Mouse (Mus musculus) bone marrow macrophage, adult 2 months (primary cell): ENCODE data around the gene Cd9. TPM values are rescaled to one million over a fixed set of nuclear protein-coding genes. Genes with fewer than 3 reads are reported as not detected.
A peak's percentile ranks its signal among the peaks of the same experiment; 100 is the strongest.

Experiments used
- H3K27ac ChIP-seq: 2 replicates; pipeline ENCODE4 v1.5.1; 2012; ENCODE audit warnings: low read depth, low read length; ENCODE audit not compliant: insufficient read depth
- H3K4me1 ChIP-seq: 2 replicates; pipeline ENCODE4 v1.6.1; 2012; ENCODE audit warnings: low read length; ENCODE audit not compliant: control insufficient read depth, insufficient read depth
- H3K4me3 ChIP-seq: 2 replicates; pipeline ENCODE4 v1.5.1; 2012; ENCODE audit warnings: mild to moderate bottlenecking, low read length, moderate library complexity; ENCODE audit not compliant: insufficient read depth
- CTCF ChIP-seq: IDR thresholded peaks from 2 replicates; pipeline ENCODE4 v1.5.1; 2012; ENCODE audit warnings: low read depth, mild to moderate bottlenecking, low read length, moderate library complexity
- POLR2A ChIP-seq: IDR thresholded peaks from 2 replicates; pipeline ENCODE4 v1.6.1; 2012; ENCODE audit warnings: mild to moderate bottlenecking, low read depth, low read length, borderline replicate concordance
- polyA plus RNA-seq: library from polyadenylated mRNA; stranded (reverse); fragments of >200 nt; gene quantifications from 2 replicates; pipeline ENCODE4 v1.2.4, GENCODE M21; 2012; ENCODE audit not compliant: missing spikeins, insufficient read depth, insufficient read length

Cd9 gene
- polyA plus RNA-seq, 1 experiment, result 343 TPM

DNA sequence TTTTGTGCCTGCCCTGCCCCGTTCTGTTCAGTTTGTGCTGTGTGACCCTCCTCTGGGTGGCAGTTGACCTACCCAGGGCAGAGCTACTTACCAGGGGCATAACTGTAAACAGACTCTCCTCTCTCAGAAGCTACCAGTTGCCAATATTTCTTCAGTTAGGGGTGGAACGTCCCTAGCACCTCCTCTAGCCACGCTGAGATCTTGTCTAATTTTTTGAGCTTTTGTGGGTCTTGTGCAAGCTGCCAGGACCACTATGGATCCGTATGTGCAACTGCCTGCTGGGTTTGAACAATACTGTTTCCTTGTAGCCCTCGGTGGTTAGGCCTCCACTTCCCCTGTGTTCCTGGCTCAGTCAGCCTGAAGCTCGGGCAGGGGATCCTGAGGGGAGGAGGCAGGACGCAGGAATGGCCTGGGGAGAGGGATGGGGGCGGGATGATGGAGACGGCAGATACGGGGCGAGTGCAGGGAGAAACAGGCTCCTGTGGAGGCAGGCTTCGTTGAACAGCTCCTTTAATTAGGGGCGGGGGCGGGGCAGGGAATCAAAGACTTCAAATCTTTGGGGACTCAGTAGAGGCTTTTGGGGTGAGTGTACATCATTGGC lies 64.1 kb downstream of the Cd9 start:
- Histone ChIP-seq H3K27ac (no peak overlapping the region), H3K4me3 (no peak overlapping the region), H3K4me1 (peaks cover 49% of the 10 kb centered on the region)
- no peak for TF ChIP-seq POLR2A
- TF ChIP-seq CTCF, result no peak

DNA sequence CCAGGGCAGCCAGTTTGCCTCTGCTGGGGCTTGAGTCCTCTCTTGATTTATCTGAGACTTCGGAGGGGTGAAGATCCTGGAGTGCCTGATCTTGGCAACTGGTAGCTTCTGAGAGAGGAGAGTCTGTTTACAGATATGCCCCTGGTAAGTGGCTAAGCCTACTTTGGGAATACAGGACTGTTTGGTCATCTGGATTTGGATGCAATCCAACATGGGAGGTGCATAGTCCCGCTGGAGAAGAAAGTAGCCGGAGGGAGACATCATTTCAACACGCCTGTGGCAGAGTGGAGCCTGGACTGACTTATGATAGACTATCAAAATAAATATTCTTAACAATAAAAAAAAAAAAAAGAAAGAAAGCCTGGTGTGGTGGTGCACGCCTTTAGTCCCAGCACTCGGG lies 64.8 kb downstream of the Cd9 start:
- Histone ChIP-seq H3K4me1 (peaks cover 47% of the 10 kb centered on the region), H3K4me3 (no peak overlapping the region), H3K27ac (no peak overlapping the region)
- TF ChIP-seq POLR2A, result no peak
- TF ChIP-seq CTCF, result no peak

DNA sequence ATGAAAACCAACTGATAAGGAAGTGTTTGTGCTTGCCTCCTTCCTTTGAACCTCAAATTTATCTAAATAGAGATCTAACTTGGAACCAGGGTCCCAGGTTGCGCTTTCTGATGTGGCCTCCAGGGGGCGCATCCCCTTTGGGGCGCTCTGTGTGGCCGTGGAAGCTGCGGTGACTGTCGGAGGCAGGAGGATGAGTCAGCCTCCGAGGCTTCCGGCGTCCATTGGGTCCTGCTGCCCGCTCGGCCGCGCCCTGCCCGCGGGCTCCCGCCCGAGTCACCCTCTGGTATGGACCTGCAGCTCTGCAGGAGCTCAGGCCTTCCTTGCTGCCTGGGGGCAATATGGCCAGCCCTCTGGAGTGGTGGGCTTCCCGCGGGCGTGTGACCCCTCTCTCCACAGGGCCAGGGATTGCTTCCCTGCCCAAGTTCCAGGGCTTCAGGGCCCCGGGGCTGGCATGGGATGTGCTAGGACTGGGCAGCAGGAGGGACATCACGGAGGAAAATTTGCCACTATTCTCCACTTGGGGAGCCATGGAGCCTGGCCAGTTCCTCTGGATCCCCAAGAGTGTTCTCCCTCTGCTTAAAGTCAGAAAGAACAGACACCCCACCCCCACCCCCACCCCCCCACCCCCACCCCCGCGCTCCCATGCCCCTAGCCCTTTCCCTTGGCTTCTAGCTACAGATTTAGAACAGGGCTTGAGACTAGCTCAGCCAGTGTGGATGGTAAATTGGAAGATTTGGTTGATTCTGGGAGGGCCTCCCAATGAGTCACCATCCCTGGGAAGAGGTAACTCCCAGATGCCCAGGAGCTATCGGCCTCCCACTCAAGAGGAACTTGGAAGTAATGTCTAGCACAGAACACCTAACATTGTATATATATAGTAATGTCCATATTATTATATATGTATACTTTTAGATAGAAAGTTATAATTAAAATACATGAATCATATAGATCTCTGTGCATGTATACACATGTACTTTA lies 67.9 kb downstream of the Cd9 start:
- no peak for TF ChIP-seq POLR2A
- TF ChIP-seq CTCF, result peak; percentile 82
- peak overlapping the region; percentile 70 for H3K4me3 ChIP-seq
- H3K27ac ChIP-seq, result peak overlapping the region; percentile 93
- H3K4me1 ChIP-seq, result peaks cover 49% of the 10 kb centered on the region

- peak overlapping the region; percentile 36 for H3K27ac ChIP-seq
Measured at GRCm38 (mm10) chr6:125425205-125426090, 69.1 kb downstream of the Cd9 start.

DNA sequence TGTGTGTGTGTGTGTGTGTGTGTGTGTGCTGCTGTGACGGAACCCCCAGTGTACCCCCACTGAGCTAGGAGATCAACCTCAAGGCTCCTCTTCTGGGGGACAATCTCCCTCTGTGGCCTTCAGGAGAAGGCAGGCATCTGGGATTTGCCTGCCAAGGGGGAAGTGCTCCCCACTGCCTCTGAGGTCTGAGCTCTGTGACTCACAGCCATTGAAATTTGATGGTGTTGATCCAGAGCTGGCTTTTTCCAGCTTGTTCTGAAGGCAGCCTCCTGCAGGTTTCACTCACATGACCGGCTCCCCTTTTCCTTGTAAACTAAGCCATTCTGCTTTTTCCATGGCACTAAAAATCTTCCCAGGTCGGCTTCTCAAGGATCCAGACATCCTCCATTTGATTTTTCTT lies 70.4 kb downstream of the Cd9 start:
- H3K4me1 ChIP-seq, result peaks cover 38% of the 10 kb centered on the region
- H3K27ac ChIP-seq, result no peak overlapping the region
- TF ChIP-seq CTCF (no peak), POLR2A (no peak)
- H3K4me3 ChIP-seq, result no peak overlapping the region

More at GRCm38 (mm10) chr6:125425205-125426090, 69.1 kb downstream of the Cd9 start:
- Histone ChIP-seq H3K4me1 (peaks cover 41% of the 10 kb centered on the region), H3K4me3 (no peak overlapping the region)
- no peak for TF ChIP-seq CTCF
- TF ChIP-seq POLR2A, result no peak

- Histone ChIP-seq H3K27ac (no peak overlapping the region), H3K4me3 (no peak overlapping the region), H3K4me1 (peaks cover 38% of the 10 kb centered on the region)
- no peak for TF ChIP-seq POLR2A
- TF ChIP-seq CTCF, result no peak
Measured at GRCm38 (mm10) chr6:125423507-125423906, 71.1 kb downstream of the Cd9 start.

- peak overlapping the region; percentile 36; the same call in 1 of the 2 replicates for H3K4me3 ChIP-seq
Measured at GRCm38 (mm10) chr6:125423099-125423498, 71.5 kb downstream of the Cd9 start.

DNA sequence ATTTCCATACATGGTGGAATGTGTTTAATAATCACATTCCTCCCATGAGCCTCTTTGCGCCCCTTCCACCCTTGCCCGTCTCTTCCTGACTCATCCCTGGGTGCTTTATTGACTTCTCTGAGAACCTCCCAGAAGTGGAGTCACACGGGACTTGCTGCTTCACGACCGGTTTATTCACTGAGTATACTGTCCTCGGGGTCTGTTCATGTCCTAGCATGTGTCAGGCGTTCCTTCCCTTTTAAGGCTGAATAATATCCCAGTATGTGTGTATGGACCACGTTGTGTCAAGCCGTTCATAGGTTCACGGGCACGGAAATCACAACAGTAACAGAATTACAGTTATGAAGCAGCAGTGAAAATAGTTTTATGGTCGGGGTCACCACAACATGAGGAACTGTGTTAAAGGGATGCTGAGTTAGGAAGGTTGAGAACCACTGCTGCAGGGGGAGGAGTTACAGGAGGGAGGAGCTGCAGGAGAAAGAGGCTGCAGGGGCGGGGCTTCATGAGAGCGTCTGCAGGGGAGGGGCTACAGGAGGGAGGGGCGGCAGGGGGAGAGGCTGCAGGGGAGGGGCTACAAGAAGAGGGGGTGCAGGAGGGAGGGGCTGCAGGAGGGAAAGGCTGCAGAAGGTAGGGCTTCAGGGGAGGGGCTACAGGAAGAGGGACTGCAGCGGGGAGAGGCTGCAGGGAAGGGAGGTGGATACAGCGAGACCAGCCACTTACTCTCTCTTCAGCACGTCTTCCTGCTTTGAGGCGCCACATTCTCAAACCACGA lies 72.4 kb downstream of the Cd9 start:
- H3K4me3 ChIP-seq, result peak overlapping the region; percentile 36
- peak overlapping the region; percentile 3; the same call in 1 of the 2 replicates for H3K27ac ChIP-seq
- TF ChIP-seq POLR2A, result no peak
- no peak for TF ChIP-seq CTCF
- peaks cover 32% of the 10 kb centered on the region for H3K4me1 ChIP-seq

More at GRCm38 (mm10) chr6:125423099-125423498, 71.5 kb downstream of the Cd9 start:
- H3K4me1 ChIP-seq, result peaks cover 38% of the 10 kb centered on the region
- TF ChIP-seq CTCF (no peak), POLR2A (no peak)
- peak overlapping the region; percentile 3 for H3K27ac ChIP-seq
